Comparison of ENCODE assay signal across 26 mouse cellular contexts in the genomic region with DNA sequence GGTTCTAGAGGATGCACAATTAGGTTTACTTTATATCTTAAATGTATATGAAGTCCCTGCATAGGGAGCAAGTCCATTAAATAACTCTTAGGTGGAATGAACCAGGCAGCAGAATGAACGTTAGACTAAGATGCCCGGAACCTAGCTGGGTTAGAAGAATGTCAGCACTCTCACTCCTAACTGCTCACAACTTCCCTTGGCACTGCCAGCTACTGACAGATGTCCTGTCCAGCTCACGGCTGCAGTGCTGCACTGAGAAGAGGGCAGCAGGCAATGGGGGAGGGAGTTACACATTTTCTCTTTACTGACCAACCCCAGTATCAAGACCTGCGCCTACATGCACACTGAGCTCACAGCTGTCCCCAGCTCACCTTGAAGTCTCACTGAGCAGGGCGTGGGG. TPM values are rescaled to one million over a fixed set of nuclear protein-coding genes. Genes with fewer than 3 reads are reported as not detected.
"Had no signal": no experiment of that assay in that cellular context is flagged by ENCODE, and none has a peak within 500 bp of the region (broad histone marks: within the 10 kb centered on the region; RNA-seq: fewer than 3 reads in every experiment).

No protein-coding gene starts in this region.

- H3K27ac ChIP-seq: kidney, embryonic 15.5 days; left cerebral cortex, adult 2 months; liver, embryonic 14.5 days; midbrain, embryonic 12.5 days; midbrain, embryonic 15.5 days had no signal

- H3K9ac ChIP-seq: kidney, embryonic 15.5 days; liver, embryonic 14.5 days; midbrain, embryonic 12.5 days; midbrain, embryonic 15.5 days had no signal

- ATAC-seq: midbrain, embryonic 15.5 days had no signal

- H3K27me3 ChIP-seq: kidney, embryonic 15.5 days; midbrain, embryonic 12.5 days; midbrain, embryonic 15.5 days had no signal

- DNase-seq: kidney, adult 8-10 months; kidney, postnatal 10 days; kidney, postnatal 36 days; layer of hippocampus, postnatal 36 days; lung, adult 18-20 months; lung, postnatal 10 days; lung, postnatal 36 days; thymus, adult 2 months; thymus, postnatal 14 days; thymus, postnatal 4 days had no signal

- H3K4me3 ChIP-seq: kidney, embryonic 15.5 days; left cerebral cortex, adult 2 months; midbrain, embryonic 12.5 days; midbrain, embryonic 15.5 days had no signal

- H3K9me3 ChIP-seq: kidney, embryonic 15.5 days; midbrain, embryonic 12.5 days; midbrain, embryonic 15.5 days had no signal

- H3K4me1 ChIP-seq: kidney, embryonic 15.5 days; midbrain, embryonic 12.5 days; midbrain, embryonic 15.5 days had no signal

- H3K4me2 ChIP-seq: kidney, embryonic 15.5 days; liver, embryonic 11.5 days; midbrain, embryonic 12.5 days; midbrain, embryonic 15.5 days had no signal

RNA-seq across cellular contexts. Expression of a gene that starts 5.4 kb away (rescaled TPM):
- total RNA-seq: layer of hippocampus, adult 8-10 months; layer of hippocampus, postnatal 10 days; layer of hippocampus, postnatal 36 days; left cerebral cortex, adult 2 months; left cerebral cortex, postnatal 10 days; left cerebral cortex, postnatal 36 days; megakaryocyte progenitor cell, adult 5-6 weeks; megakaryocyte-erythroid progenitor cell, adult 5-6 weeks; monocyte, adult 5-6 weeks had no signal
- polyA plus RNA-seq: kidney, embryonic 15.5 days; liver, embryonic 11.5 days; liver, embryonic 14.5 days; neural tube, embryonic 11.5 days; neural tube, embryonic 14.5 days; spleen, adult 2 months; thymus, adult 2 months had no signal

RNA-seq across cellular contexts. Expression of a gene that starts 41.3 kb away (rescaled TPM):
- total RNA-seq: monocyte, adult 5-6 weeks had no signal
